Mouse (Mus musculus): Measurements from ENCODE around the gene Rhobtb1.

DNA sequence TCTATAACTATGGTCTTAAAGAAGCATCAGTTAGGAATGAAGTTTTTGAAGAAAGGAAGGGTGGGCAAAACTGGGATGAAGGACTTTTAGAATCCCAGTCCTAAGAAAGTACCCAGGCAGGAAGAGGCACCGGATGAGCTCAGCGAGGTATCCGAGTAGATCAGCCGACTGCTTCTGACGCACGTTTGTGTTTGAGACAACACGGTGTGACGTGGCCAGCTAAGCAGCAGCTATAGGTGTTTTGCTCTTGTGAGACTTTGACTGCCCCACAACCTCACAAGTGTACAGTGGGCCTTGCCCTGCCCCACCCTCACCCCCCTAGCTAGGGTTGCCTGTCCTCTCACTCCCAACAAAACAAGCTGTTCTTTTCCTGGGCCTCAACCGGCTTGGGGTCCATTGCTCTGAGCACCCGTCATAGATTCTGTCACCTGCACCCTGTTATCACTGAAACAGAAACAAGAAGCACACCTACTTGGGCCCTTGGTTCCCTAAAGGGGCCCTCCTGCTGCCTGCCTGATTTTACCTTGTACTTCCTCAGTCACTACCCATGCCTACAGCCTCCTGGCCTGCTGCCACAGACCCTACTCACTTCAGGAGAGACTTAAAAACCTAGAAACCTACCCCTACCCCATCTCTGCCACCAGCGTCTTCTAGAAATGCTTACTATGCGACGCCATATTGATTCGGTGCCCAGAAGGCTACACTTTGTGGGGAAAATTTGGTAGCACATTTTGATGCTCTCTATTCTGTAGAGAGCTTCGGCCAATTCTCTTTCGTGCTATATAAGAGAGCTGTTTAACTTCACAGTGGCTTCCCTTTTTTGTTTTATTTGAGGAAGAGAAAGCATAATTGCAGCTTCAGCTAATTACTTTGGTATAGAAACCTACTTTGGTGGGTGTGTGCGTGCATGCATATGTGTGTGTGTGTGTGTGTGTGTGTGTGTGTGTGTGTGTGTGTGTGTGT, 101.2 kb downstream of the Rhobtb1 start:
- TF ChIP-seq CTCF (IDR thresholded peaks at IDR 0.05; ENCODE audit: extremely low read depth, insufficient read depth, insufficient read length, insufficient replicate concordance) (no peak), POLR2A (IDR thresholded peaks at IDR 0.05; ENCODE audit: low read depth, low read length) (no peak)
